In genomic region chr11:17008498-17008941, GRCm38 (mm10) we compare ENCODE assay signal across 14 mouse cellular contexts. TPM values are rescaled to one million over a fixed set of nuclear protein-coding genes. Genes with fewer than 3 reads are reported as not detected.
DNase-seq lines count a peak whose midpoint lies in the region; ATAC-seq and TF ChIP-seq lines count a peak whose summit lies in the region.
"Had no signal": no experiment of that assay in that cellular context is flagged by ENCODE, and none has a peak within 500 bp of the region (broad histone marks: within the 10 kb centered on the region; RNA-seq: fewer than 3 reads in every experiment).

No protein-coding gene starts in this region.

- no peaks in the 10 kb centered on the region for H3K27me3 ChIP-seq in liver, embryonic 15.5 days
- no peaks in the 10 kb centered on the region for H3K27me3 ChIP-seq in midbrain, postnatal 0 days (ENCODE audit: insufficient read depth, low read length)
- no peaks in the 10 kb centered on the region for H3K27me3 ChIP-seq in limb, embryonic 10.5 days (ENCODE audit: low read depth, poor library complexity, severe bottlenecking)

- peak overlapping the region; percentile 23 for H3K4me3 ChIP-seq in liver, embryonic 15.5 days (replicated peaks)
- no peak overlapping the region for H3K4me3 ChIP-seq in midbrain, postnatal 0 days (ENCODE audit: low read depth, low read length)
- no peak overlapping the region for H3K4me3 ChIP-seq in limb, embryonic 10.5 days
- H3K4me3 ChIP-seq: erythroblast, embryonic 14.5 days; hindbrain, embryonic 10.5 days had no signal

- no peak for TF ChIP-seq CTCF in midbrain, postnatal 0 days (IDR thresholded peaks at IDR 0.05)

- intact Hi-C loops in left cerebral cortex, postnatal 10 days (cut with DNase I): no loop called here

- 17% methylated on average over 7 of the region's 7 CpGs for WGBS in liver, embryonic 15.5 days (ENCODE audit: insufficient replicate concordance)
- 80% methylated on average over 7 of the region's 7 CpGs for WGBS in midbrain, postnatal 0 days
- WGBS in limb, embryonic 10.5 days: 77% methylated on average over 7 of the region's 7 CpGs

- no peak overlapping the region for H3K9ac ChIP-seq in liver, embryonic 15.5 days
- H3K9ac ChIP-seq in midbrain, postnatal 0 days (replicated peaks; ENCODE audit: low read length, poor library complexity, severe bottlenecking): no peak overlapping the region

- H3K4me1 ChIP-seq in liver, embryonic 15.5 days (replicated peaks): peaks cover 6% of the 10 kb centered on the region; the same call in 1 of the 2 replicates
- no peaks in the 10 kb centered on the region for H3K4me1 ChIP-seq in midbrain, postnatal 0 days (ENCODE audit: insufficient read depth, low read length)
- no peaks in the 10 kb centered on the region for H3K4me1 ChIP-seq in limb, embryonic 10.5 days
- H3K4me1 ChIP-seq: hindbrain, embryonic 10.5 days had no signal

- H3K4me2 ChIP-seq in liver, embryonic 15.5 days: peak overlapping the region; percentile 27
- H3K4me2 ChIP-seq in midbrain, postnatal 0 days (ENCODE audit: low read depth, low read length, poor library complexity, severe bottlenecking): no peak overlapping the region

- peak; percentile 61 for ATAC-seq in activated CD4-positive, CD25-positive, alpha-beta regulatory T cell, adult 4 months
- peak; percentile 42; the same call in 1 of the 2 replicates for ATAC-seq in liver, embryonic 15.5 days (ENCODE audit: insufficient read depth)
- ATAC-seq in midbrain, postnatal 0 days (ENCODE audit: low FRiP score): no peak
- ATAC-seq: midbrain, embryonic 16.5 days had no signal

- H3K9me3 ChIP-seq in liver, embryonic 15.5 days (replicated peaks): no peaks in the 10 kb centered on the region
- H3K9me3 ChIP-seq in midbrain, postnatal 0 days (ENCODE audit: low read length): no peaks in the 10 kb centered on the region
- no peaks in the 10 kb centered on the region for H3K9me3 ChIP-seq in limb, embryonic 10.5 days (replicated peaks)
- H3K9me3 ChIP-seq: hindbrain, embryonic 10.5 days had no signal

- no peaks in the 10 kb centered on the region for H3K36me3 ChIP-seq in liver, embryonic 15.5 days (replicated peaks)
- no peaks in the 10 kb centered on the region for H3K36me3 ChIP-seq in midbrain, postnatal 0 days (ENCODE audit: insufficient read depth, low read length)
- no peaks in the 10 kb centered on the region for H3K36me3 ChIP-seq in limb, embryonic 10.5 days
- H3K36me3 ChIP-seq: hindbrain, embryonic 10.5 days had no signal

- DNase-seq in lung, adult 18-20 months: peak; percentile 16 to 37
- DNase-seq in lung, postnatal 14 days: no peak
- DNase-seq in skeletal muscle tissue, adult 2 months (ENCODE audit: low read depth, low spot score): peak; percentile 37
- no peak for DNase-seq in left cerebral cortex, postnatal 10 days (ENCODE audit: extremely low spot score in 1 of 2, low spot score in 2 of 2)
- DNase-seq in midbrain, postnatal 0 days (ENCODE audit: low spot score): no peak
- DNase-seq in limb, embryonic 10.5 days (ENCODE audit: low spot score): no peak
- DNase-seq: adrenal gland, adult 2 months; cerebellum, postnatal 36 days; gastrocnemius, postnatal 10 days had no signal

- no peak overlapping the region for H3K27ac ChIP-seq in liver, embryonic 15.5 days (replicated peaks)
- no peak overlapping the region for H3K27ac ChIP-seq in midbrain, postnatal 0 days (ENCODE audit: low read depth, low read length)
- H3K27ac ChIP-seq in limb, embryonic 10.5 days: no peak overlapping the region
- H3K27ac ChIP-seq: hindbrain, embryonic 10.5 days had no signal

RNA-seq across cellular contexts. Expression of gene Cnrip1, which starts 42.9 kb away (rescaled TPM):
- polyA plus RNA-seq in activated CD4-positive, CD25-positive, alpha-beta regulatory T cell, adult 4 months (2017; shearing (Covaris generic)): 1 to 10 TPM; 4.5 to 6.6 TPM
- 2.8 and 2.9 TPM in 2 replicates for polyA plus RNA-seq in liver, embryonic 15.5 days (2015; fragmentation: Nextera tagmentation; extraction: Ambion mirVana)
- total RNA-seq in left cerebral cortex, postnatal 10 days (2021): 100 to 1,000 TPM; 192 to 198 TPM
- 134 and 144 TPM in 2 replicates for total RNA-seq in midbrain, postnatal 0 days (2014; rRNA removed)
- 244 and 254 TPM in 2 replicates for polyA plus RNA-seq in midbrain, postnatal 0 days (2015; fragmentation: Nextera tagmentation; extraction: Ambion mirVana)
- polyA plus RNA-seq in limb, embryonic 10.5 days (2016; fragmentation: Nextera tagmentation; extraction: Ambion mirVana): 7.9 and 9.7 TPM in 2 replicates
- polyA plus RNA-seq: erythroblast, embryonic 14.5 days had no signal

RNA-seq across cellular contexts. Expression of gene Plek, which starts 43.7 kb away (rescaled TPM):
- polyA plus RNA-seq in activated CD4-positive, CD25-positive, alpha-beta regulatory T cell, adult 4 months (2017; shearing (Covaris generic)): 1 to 10 TPM; 4.1 to 10.0 TPM
- polyA plus RNA-seq in liver, embryonic 15.5 days (2015; fragmentation: Nextera tagmentation; extraction: Ambion mirVana): 16.3 and 18.0 TPM in 2 replicates
- total RNA-seq in left cerebral cortex, postnatal 10 days (2021): 1 to 10 TPM; 5.4 to 5.5 TPM
- total RNA-seq in midbrain, postnatal 0 days (2014; rRNA removed): 4.7 and 5.4 TPM in 2 replicates
- polyA plus RNA-seq in midbrain, postnatal 0 days (2015; fragmentation: Nextera tagmentation; extraction: Ambion mirVana): 4.0 TPM in 2 replicates
- 3.4 TPM in 2 replicates for polyA plus RNA-seq in limb, embryonic 10.5 days (2016; fragmentation: Nextera tagmentation; extraction: Ambion mirVana)

RNA-seq across cellular contexts. Expression of gene Fbxo48, which starts 57.3 kb away (rescaled TPM):
- polyA plus RNA-seq in activated CD4-positive, CD25-positive, alpha-beta regulatory T cell, adult 4 months (2017; shearing (Covaris generic)): 1 to 10 TPM in 1 of 2 experiments, under 1 TPM in 1; 0.79 to 1.3 TPM
- 1.5 and 1.7 TPM in 2 replicates for polyA plus RNA-seq in liver, embryonic 15.5 days (2015; fragmentation: Nextera tagmentation; extraction: Ambion mirVana)
- 1 to 10 TPM; 1.9 to 2.6 TPM for total RNA-seq in left cerebral cortex, postnatal 10 days (2021)
- 0.33 and 0.99 TPM in 2 replicates for total RNA-seq in midbrain, postnatal 0 days (2014; rRNA removed)
- 0.12 and 0.19 TPM in 2 replicates for polyA plus RNA-seq in midbrain, postnatal 0 days (2015; fragmentation: Nextera tagmentation; extraction: Ambion mirVana)
- polyA plus RNA-seq in limb, embryonic 10.5 days (2016; fragmentation: Nextera tagmentation; extraction: Ambion mirVana): 1.1 and 1.6 TPM in 2 replicates

Comparison
In these comparisons a context has a peak if more than half of its experiments do, and no peak if none do; other contexts are left out.
1. DNase-seq: peak in lung, adult 18-20 months (2 of 2) and skeletal muscle tissue, adult 2 months (single experiment); none in lung, postnatal 14 days (single experiment), left cerebral cortex, postnatal 10 days (0 of 2), midbrain, postnatal 0 days (single experiment) and limb, embryonic 10.5 days (single experiment).
2. RNA of gene Cnrip1, which starts 42.9 kb away (polyA plus RNA-seq): 244 to 254 TPM in midbrain, postnatal 0 days; 7.9 to 9.7 TPM in limb, embryonic 10.5 days, 4.5 to 6.6 TPM in activated CD4-positive, CD25-positive, alpha-beta regulatory T cell, adult 4 months and 2.8 to 2.9 TPM in liver, embryonic 15.5 days; every median in the first group is over 10 times any median in the second.